Mouse (Mus musculus): ENCODE results near the gene Ppa2.

DNA sequence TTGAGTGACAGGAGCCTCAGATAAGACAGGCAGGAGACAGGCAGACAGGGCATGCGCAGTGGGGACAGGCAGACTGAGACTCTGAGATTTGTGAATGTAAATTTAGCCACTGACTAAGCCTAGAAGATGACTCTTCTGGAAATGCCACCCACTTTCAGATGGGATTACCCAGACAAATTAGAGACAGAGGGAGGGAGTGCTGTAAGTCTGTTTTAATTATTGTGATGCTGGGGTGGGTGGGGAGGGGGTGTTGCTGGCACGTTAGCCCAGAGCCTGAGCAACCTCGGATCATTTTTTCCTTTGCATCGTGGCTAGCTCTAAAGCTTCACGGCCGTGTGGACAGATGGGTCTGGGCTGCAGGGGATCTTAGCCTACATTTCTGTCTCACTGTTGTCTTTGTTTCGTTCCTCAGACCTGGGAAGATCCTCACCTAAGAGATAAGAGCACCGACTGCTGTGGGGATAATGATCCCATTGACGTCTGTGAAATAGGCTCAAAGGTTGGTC is 29.0 kb downstream of the Ppa2 start:
- no peak for TF ChIP-seq CTCF (IDR thresholded peaks at IDR 0.05; ENCODE audit: extremely low read depth, insufficient read depth, insufficient read length, insufficient replicate concordance)
- TF ChIP-seq POLR2A (IDR thresholded peaks at IDR 0.05; ENCODE audit: low read depth, low read length), result no peak
